Mouse (Mus musculus) stomach, postnatal 0 days (tissue): ENCODE measurements around the gene 2410002F23Rik. TPM values are rescaled to one million over a fixed set of nuclear protein-coding genes. Genes with fewer than 3 reads are reported as not detected.
"Not testable (repeated sequence)": the region's sequence is repeated elsewhere in the genome, so short reads cannot be mapped to it uniquely, and the experiment has no call there.

ENCODE experiments used
- ATAC-seq: fragments of 200-750 bp; cut with Nextera tagmentation; 2 replicates; pipeline ENCODE4 v1.8.0; 2017; ENCODE audit not compliant: low FRiP score, low TSS enrichment
- DNase-seq: peaks from one replicate; pipeline ENCODE4 v3.0.0-alpha.2; 2016; ENCODE audit warnings: low spot score
- H3K27ac ChIP-seq: fragments of 300-500 bp; sonication (generic); replicated peaks from 2 replicates; pipeline ENCODE4 v1.5.1; 2014; ENCODE audit warnings: mild to moderate bottlenecking, control low read depth
- H3K27me3 ChIP-seq: fragments of 300-500 bp; sonication (generic); 2 replicates; pipeline ENCODE4 v1.6.1; 2014; ENCODE audit warnings: low read length; ENCODE audit not compliant: control insufficient read depth, insufficient read depth
- H3K36me3 ChIP-seq: fragments of 300-500 bp; sonication (generic); 2 replicates; pipeline ENCODE4 v1.6.1; 2014; ENCODE audit warnings: low read length, mixed read lengths; ENCODE audit not compliant: control insufficient read depth, insufficient read depth
- H3K4me1 ChIP-seq: fragments of 300-500 bp; sonication (generic); replicated peaks from 2 replicates; pipeline ENCODE4 v1.6.1; 2014; ENCODE audit warnings: antibody characterized with exemption; ENCODE audit not compliant: control insufficient read depth, insufficient read depth
- H3K4me2 ChIP-seq: fragments of 300-500 bp; sonication (generic); replicated peaks from 2 replicates; pipeline ENCODE4 v1.6.1; 2014; ENCODE audit warnings: low read depth, mild to moderate bottlenecking, control low read depth, moderate library complexity
- H3K4me3 ChIP-seq: fragments of 300-500 bp; sonication (generic); 2 replicates; pipeline ENCODE4 v1.5.1; 2014; ENCODE audit warnings: low read depth, low read length, control low read depth
- H3K9ac ChIP-seq: fragments of 300-500 bp; sonication (generic); 2 replicates; pipeline ENCODE4 v1.6.1; 2014; ENCODE audit warnings: mild to moderate bottlenecking, low read length, control low read depth, mixed read lengths
- H3K9me3 ChIP-seq: fragments of 300-500 bp; sonication (generic); 2 replicates; pipeline ENCODE4 v1.6.1; 2016; ENCODE audit warnings: low read length; ENCODE audit not compliant: control insufficient read depth
- CTCF ChIP-seq: IDR thresholded peaks from 2 replicates; pipeline ENCODE4 v1.5.1; 2016; ENCODE audit warnings: antibody characterized with exemption, low read depth, mild to moderate bottlenecking, moderate library complexity
- EP300 ChIP-seq: optimal IDR thresholded peaks from 2 replicates; pipeline ENCODE3; 2016; ENCODE audit warnings: antibody characterized with exemption
- WGBS: fragments of 180-500 bp; shearing (Covaris S2); extraction: QIAGEN DNeasy Blood & Tissue Kit; methylation state at CpG from one replicate; pipeline ENCODE4 v1.1.7; 2014; 5-methylcytosine and 5-hydroxymethylcytosine counted together
- polyA plus RNA-seq: library from polyadenylated mRNA; unstranded; fragments of >200 nt; fragmentation: Nextera tagmentation; extraction: Ambion mirVana; gene quantifications from 2 replicates; pipeline ENCODE4 v1.2.1, GENCODE M21; 2015

The 2410002F23Rik gene
- polyA plus RNA-seq, result 52.9 and 60.0 TPM in 2 replicates

- no peaks in the 10 kb centered on the region for H3K9me3 ChIP-seq
- no peaks in the 10 kb centered on the region; the same call in 1 of the 2 replicates for H3K36me3 ChIP-seq
- ATAC-seq (peak; percentile 87), DNase-seq (peak; percentile 91)
- peak within 1 kb of the TSS; percentile 70 for H3K4me2 ChIP-seq
- no peaks in the 10 kb centered on the region for H3K27me3 ChIP-seq
- peak within 1 kb of the TSS; percentile 95 for H3K27ac ChIP-seq
- peak within 1 kb of the TSS; percentile 92 for H3K9ac ChIP-seq
- under 1% methylated on average over 62 of the region's 62 CpGs for WGBS
- peak within 1 kb of the TSS; percentile 75 for H3K4me3 ChIP-seq
- no peaks in the 10 kb centered on the region; the same call in 1 of the 2 replicates for H3K4me1 ChIP-seq
- TF ChIP-seq EP300, result peak; percentile 93
- TF ChIP-seq CTCF, result no peak
These were observed at the start of gene 2410002F23Rik, which contains the start of gene 1700028J19Rik for GRCm38 (mm10) chr7:44246055-44246983. Gene 2410002F23Rik (plus strand): TSS chr7:44246722. Gene 1700028J19Rik (minus strand): TSS chr7:44246695.

DNA sequence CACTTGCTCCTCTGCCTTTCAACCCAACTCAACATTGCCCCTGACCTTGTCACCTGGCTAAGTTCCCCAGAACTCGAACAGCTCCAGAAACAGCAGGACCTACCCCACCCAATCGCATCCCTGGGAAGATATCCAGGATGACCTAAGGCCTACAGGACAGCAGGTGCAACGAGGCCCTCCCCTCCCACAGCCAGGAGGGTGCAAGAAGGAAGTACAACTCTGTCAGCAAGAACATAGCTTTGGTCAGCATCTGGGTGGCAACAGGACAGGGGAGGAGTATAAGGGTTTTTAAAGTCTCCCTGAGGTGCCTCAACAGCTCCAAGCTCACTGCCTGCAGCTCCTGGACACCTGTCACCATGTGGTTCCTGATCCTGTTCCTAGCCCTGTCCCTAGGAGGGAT lies 48.6 kb upstream of the 2410002F23Rik start, which contains the start of gene Klk1b3:
Gene Klk1b3, plus strand, starts transcription at position 301 of the 400 bp plus-strand sequence.
- DNase-seq (no peak), ATAC-seq (no peak)
- Histone ChIP-seq H3K4me1 (no peaks in the 10 kb centered on the region), H3K27me3 (no peaks in the 10 kb centered on the region), H3K9ac (no peak within 1 kb of the TSS), H3K4me3 (no peak within 1 kb of the TSS), H3K4me2 (no peak within 1 kb of the TSS), H3K9me3 (no peaks in the 10 kb centered on the region), H3K36me3 (no peaks in the 10 kb centered on the region), H3K27ac (no peak within 1 kb of the TSS)
- TF ChIP-seq CTCF (no peak), EP300 (no peak)
- WGBS, result 56% methylated on average over 3 of the region's 3 CpGs

GRCm38 (mm10) chr7:44207135-44207534 lies 39.4 kb upstream of the 2410002F23Rik start, which contains the start of gene Klk1b4:
Gene Klk1b4 (plus strand): TSS chr7:44207435.
- not testable (repeated sequence) for H3K27ac ChIP-seq, H3K4me2 ChIP-seq, ATAC-seq, H3K9ac ChIP-seq, H3K4me3 ChIP-seq, H3K9me3 ChIP-seq, DNase-seq, H3K4me1 ChIP-seq, H3K27me3 ChIP-seq, H3K36me3 ChIP-seq
- WGBS, result 34% methylated on average over 3 of the region's 3 CpGs

- Histone ChIP-seq H3K4me3 (no peak overlapping the region), H3K27ac (no peak overlapping the region), H3K36me3 (no peaks in the 10 kb centered on the region), H3K9ac (no peak overlapping the region), H3K27me3 (no peaks in the 10 kb centered on the region), H3K4me2 (no peak overlapping the region), H3K4me1 (no peaks in the 10 kb centered on the region), H3K9me3 (no peaks in the 10 kb centered on the region)
- WGBS, result 67% methylated on average over 3 of the region's 3 CpGs
- ATAC-seq, result no peak
- no peak for TF ChIP-seq EP300
- TF ChIP-seq CTCF, result no peak
- DNase-seq, result no peak
These were observed 38.2 kb upstream of the 2410002F23Rik start for GRCm38 (mm10) chr7:44208307-44208706.

- no peak for DNase-seq
- Histone ChIP-seq H3K4me1 (no peaks in the 10 kb centered on the region), H3K9me3 (no peaks in the 10 kb centered on the region), H3K27ac (no peak within 1 kb of the TSS), H3K4me3 (no peak within 1 kb of the TSS), H3K27me3 (no peaks in the 10 kb centered on the region), H3K9ac (no peak within 1 kb of the TSS), H3K36me3 (no peaks in the 10 kb centered on the region), H3K4me2 (no peak within 1 kb of the TSS)
- WGBS, result 74% methylated on average over 1 of the region's 1 CpGs
- ATAC-seq, result no peak
- TF ChIP-seq CTCF (no peak), EP300 (no peak)
These were observed 30.9 kb upstream of the 2410002F23Rik start, which contains the start of gene Klk1b5 for GRCm38 (mm10) chr7:44215645-44216044. Gene Klk1b5 (plus strand): TSS chr7:44215945.

DNA sequence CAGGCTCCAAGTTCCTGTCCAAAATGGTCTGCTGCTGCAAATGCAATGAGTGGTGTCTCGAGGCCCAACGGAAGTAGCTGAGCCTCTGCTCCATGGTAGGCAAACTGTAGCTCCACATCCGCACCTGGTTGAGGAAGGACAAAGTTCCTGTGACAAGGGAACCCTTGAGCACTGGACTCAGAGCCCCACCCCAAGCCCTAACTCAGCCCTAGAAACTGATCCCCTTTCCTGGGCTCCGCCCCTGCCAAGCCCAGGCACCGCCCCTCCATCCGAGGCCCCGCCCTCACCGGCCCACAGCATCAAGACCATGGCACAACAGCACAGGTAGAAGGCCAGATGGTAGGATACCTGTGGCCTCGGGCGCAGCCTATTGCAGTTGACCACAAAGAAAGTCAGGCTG lies 24.9 kb upstream of the 2410002F23Rik start:
- not testable (repeated sequence) for H3K27ac ChIP-seq, H3K9me3 ChIP-seq, H3K4me1 ChIP-seq, H3K4me3 ChIP-seq, DNase-seq, ATAC-seq, H3K36me3 ChIP-seq, H3K27me3 ChIP-seq, H3K9ac ChIP-seq, H3K4me2 ChIP-seq
- 66% methylated on average over 8 of the region's 10 CpGs for WGBS

DNA sequence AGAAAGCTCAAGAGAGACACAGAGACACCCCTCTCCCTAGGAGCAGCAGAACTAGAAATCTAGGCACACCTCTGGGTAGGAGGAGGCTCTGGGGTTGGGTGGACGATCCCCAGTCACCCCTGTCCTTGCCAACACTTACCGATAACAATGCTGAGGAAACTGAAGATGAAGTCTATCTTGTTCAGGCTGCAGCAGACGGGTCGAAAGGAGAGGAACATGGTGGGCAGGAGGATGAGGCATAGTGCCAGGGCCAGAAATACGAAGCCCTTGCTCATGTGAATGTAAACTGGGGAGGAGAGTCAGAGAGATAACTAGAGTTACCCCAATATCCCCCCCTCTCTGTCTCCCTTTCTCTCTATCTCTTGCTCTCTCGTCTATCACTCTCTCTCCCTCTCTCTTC lies 24.2 kb upstream of the 2410002F23Rik start:
- H3K4me1 ChIP-seq, H3K27ac ChIP-seq, H3K9ac ChIP-seq, H3K4me2 ChIP-seq, H3K36me3 ChIP-seq, H3K27me3 ChIP-seq, DNase-seq, H3K9me3 ChIP-seq, H3K4me3 ChIP-seq, ATAC-seq: not testable (repeated sequence)
- WGBS, result 74% methylated on average over 5 of the region's 6 CpGs
